Mouse (Mus musculus): ENCODE results near the gene Mink1.

The Mink1 gene

DNA sequence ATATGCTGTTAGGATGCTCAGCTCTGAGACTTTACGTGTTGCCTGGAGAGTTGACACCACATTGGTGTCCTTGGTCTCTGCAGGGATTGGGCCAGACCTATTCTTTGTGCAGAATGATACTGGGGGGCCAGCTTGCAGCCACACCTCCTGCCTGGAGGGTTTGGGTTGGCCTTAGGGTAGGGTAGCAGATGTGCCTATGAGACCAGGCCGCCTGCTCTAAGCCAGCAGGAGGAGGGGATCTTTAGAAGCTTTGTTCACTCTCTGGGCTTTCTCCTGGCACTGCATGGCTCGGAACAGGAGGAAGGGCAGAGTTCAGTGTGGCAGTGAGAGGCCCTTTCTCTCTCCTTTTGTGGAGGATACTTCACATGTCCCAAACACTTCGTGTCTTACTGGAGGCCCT lies 33.4 kb downstream of the Mink1 start:
- no peak for DNase-seq

DNA sequence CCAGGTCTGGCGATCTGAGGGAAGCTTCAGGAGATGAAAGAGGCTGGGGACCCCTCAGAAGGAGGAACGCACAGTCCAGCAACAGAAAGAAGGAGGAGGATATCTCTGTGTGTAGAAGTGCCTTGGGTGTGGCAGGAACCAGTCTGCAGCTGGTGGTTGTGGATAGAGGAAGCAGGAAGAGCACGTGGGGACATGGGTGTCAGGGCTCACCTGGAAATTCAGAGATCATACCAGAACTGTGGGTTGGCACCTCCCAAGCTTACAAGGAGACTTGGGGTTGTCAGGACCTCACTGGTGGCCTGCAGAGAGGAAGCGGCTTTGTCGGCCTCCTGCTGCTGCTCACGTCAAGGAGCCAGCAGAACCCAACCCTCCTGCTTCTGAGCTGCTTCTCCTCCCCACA lies 34.6 kb downstream of the Mink1 start:
- DNase-seq: no peak

DNA sequence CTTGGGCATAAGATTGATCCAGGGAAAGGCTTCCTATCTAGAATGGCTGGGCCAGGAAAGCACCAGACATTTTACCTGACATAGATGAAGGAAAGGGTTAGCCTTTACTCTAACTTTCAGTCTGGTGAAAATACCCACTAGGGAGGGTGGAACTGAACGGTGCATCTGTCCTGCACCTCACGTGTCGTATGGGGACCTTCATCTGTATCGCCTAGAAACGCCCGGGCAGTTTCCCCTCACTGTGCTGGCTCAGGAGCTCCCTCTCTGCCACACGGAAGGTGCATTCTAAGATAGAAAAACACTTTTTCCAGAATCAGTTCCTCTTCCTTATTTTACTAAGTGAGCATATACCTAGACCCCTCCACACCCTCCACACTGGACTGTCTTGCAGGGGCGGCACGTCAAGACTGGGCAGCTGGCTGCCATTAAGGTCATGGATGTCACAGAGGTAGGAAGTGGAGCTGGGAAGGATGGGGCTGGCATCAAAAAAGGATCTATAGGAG lies 35.8 kb downstream of the Mink1 start:
- DNase-seq: no peak

DNA sequence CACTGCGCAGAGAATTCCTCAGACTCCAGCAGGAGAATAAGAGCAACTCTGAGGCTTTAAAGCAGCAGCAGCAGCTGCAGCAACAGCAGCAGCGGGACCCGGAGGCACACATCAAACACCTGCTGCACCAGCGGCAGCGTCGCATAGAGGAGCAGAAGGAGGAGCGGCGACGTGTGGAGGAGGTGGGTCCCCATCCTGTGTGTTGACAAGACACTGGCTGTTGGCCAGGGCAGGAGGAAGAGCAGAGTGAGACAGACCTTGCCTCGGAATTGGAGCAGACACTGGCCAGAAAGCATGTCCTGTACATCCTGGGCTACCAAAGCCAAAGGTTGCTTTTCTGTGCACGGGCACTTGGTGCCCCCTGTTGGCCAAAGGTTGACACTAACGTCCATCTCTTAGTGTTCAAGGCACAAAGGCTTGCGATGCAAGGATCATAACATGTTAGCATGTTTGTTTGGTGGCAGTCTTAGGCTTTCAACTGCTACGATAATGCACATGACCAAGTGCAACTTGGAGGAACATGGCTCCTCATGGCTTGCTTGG lies 42.4 kb downstream of the Mink1 start:
- peak; percentile 84 for DNase-seq

DNA sequence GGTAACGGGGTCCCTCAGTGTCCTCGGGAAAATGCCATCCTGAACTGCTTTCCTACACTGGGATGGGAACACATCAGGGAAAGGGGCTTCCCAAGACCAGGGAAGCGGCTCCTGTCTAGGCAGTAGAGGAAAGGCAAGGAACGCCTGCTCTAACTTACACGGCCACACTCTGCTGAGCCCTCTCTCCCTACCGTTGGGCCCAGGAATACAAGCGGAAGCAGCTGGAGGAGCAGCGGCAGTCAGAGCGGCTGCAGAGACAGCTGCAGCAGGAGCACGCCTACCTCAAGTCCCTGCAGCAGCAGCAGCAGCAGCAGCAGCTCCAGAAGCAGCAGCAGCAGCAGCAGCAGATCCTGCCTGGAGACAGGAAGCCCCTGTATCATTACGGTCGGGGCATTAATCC lies 44.0 kb downstream of the Mink1 start:
- DNase-seq: no peak

- DNase-seq: no peak
These were observed 44.9 kb downstream of the Mink1 start for GRCm38 (mm10) chr11:70607611-70608010.

DNA sequence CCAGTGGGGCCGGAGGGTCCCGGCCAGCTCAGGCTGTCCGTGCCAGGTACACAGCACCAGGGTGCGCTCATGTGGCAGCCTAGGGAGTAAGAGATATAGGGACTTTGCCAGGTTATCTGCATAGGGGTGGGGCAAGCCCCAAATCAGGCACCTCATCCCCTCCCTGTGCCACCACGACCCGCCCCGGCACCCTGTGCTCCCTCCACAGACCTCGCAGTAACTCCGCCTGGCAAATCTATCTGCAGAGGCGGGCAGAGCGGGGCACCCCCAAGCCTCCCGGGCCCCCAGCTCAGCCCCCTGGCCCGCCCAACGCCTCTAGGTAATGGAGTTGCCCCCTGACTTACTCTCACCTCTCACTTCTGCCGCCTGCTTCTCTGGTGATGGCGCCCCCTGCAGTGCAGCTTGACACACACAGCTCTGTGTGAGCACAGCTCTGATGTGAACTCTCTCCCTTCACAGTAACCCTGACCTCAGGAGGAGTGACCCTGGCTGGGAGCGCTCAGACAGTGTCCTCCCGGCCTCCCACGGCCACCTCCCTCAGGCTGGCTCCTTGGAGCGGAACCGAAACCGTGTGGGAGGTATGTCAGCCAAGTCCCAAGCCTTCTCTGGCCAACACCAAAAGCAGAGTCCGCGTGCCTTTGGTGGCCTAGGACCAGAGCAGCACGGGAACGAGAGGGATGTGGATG lies 45.8 kb downstream of the Mink1 start:
- DNase-seq: peak; percentile 55 to 58

DNA sequence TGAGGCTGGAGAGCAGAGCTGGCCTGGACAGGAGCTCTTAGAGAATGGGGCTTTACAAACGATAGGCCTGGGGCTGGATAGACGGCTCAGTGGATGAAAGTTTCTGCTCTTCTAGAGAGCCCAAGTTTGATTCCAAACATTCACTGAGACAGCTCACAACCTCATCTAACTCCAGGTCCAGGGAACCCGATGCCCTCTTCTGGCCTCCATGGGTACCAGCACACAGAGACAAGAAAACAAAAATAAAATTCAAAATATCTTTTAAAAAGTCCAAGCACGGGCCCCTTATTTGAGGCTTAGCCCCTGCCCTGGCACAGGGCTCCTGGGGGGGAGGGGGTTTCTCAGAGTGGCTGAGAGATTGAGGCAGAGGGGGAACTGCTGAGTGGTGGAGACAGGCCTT lies 48.1 kb downstream of the Mink1 start:
- no peak for DNase-seq

DNA sequence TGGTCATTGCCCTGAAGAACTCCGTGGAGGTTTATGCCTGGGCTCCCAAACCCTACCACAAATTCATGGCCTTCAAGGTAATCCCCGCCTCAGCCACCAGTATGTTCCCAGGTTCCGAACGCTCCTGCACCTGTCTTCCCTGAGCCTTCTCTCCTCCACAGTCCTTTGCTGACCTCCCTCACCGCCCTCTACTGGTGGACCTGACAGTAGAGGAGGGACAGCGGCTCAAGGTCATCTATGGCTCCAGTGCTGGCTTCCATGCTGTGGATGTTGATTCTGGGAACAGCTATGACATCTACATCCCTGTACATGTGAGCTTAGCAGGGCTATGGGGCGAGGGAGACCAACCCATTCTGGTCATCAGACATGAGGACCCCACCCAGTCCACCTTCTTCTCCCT lies 49.8 kb downstream of the Mink1 start:
- DNase-seq: no peak

DNA sequence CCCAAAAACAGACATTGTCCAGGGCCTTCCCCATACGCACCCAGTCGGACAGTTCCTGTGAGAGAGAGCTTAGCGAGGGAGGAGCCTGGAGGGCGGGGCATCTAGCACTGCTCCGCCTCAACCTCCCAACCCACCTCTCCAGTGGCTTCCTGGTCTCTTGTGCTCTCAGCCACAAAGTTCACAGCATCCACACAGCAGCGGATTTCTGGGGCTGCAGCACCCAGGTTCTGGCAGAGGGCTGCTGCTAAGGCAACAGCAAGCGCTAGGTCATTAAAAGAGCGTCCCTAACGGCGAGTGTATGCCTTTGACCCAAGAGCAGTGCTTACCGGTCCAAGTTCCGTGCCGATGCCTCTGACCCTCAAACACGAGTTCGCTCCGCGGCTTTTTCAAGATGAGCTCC lies 52.4 kb downstream of the Mink1 start:
- DNase-seq: peak; percentile 73 to 74

GRCm38 (mm10) chr11:70615516-70616093 lies 52.9 kb downstream of the Mink1 start, which contains the start of gene 4930544D05Rik:
TSS of gene 4930544D05Rik (plus strand) at chr11:70615848.
- DNase-seq: peak in 1 of 2 experiments; percentile 33

DNA sequence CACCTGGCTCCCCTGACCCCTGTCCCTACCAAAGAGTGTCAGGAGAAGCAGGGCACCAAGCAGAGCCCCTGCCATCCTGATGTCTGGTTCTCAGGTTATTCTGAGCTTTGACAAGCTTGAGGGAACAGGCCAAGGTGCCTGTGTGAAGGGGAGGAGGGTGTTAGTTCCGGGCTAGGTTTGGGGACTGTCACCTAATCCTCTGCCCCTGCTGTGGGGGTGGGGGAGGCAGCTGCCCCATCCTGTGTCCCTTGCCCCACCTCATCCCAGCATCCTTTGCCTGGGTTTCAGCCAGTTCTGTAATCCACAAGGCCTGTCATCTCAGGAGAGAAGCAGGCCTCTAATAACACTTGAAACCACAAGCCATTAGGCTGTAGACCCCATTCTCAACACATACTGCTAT lies 56.4 kb downstream of the Mink1 start, which contains the start of gene Chrne:
Gene Chrne, minus strand, starts transcription at position 116 of the 400 bp plus-strand sequence.
- no peak for DNase-seq

DNA sequence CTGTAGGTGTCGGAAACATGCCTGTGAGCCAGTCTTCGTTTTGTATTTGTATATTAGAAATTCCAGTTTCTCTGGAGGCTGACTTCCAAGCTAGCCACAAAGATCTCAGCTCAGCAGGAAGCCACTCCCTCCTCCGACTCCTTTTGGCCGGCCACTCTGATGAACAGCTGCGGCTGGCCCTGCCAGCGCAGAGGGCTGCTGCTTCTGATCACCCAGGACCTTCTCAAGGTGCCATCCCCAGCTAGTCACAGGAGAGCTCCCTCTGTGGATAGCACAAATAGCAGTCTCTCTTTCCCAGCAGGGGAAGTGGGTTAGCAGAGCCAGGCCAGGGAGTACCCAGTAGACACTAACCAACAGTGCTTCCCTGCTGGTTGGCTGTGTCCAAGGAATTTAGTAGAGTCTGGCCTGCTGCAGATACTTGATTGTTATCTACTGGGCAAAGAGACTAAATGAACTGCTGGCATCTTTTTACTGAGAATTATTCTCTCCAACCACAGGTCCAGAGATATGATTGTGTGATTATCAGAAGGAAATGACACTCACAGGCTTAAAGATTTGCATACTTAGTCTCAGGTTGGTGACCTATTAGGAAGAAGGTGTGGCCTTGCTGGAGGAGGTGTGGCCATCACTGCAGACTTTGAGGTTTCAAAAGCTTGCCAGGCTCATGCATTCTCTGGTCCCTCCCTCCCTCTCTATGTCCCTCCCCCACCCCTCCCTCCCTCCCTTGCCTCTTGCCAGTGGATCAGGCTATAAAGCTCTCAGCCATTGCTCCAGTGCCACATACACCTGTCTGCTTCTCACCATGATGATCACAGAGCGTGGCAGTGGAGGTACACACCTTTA lies 59.5 kb downstream of the Mink1 start:
- DNase-seq: peak; percentile 50 to 59

DNA sequence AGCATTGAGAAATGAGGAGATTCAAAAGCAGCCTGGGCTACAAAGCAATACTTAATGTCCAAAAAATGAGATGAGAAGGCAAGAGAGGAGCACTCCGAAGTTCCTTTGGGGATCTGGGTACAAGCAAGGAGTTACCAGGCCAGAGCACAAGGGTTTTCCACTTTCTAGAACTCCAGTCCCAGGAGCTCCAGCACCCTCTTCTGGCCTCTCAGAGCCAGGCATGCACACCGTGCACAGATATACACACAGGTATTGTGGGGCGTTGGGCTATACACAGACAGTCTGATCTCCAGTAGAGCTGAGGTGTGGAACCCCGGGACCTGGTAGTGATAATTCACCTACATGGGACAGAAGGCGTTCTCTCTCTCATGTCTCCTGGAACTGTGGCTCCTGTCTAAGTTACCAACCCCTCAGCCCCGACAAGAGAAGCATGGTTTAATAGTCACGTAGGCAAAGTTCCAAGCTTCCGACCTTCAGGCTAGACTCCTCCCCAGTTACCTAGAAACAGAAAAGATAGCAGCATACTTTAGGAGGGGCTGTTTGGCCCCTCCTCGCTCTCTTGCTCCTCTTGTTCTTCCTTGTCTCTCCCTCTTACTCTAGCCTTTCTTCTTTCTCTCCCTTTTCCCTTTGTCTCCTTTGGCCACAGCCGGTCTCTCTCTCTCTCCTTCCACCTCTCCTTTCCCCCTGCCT lies 60.5 kb downstream of the Mink1 start:
- no peak for DNase-seq

GRCm38 (mm10) chr11:70625473-70625872 lies 62.8 kb downstream of the Mink1 start:
- DNase-seq: peak; percentile 76 to 80

DNA sequence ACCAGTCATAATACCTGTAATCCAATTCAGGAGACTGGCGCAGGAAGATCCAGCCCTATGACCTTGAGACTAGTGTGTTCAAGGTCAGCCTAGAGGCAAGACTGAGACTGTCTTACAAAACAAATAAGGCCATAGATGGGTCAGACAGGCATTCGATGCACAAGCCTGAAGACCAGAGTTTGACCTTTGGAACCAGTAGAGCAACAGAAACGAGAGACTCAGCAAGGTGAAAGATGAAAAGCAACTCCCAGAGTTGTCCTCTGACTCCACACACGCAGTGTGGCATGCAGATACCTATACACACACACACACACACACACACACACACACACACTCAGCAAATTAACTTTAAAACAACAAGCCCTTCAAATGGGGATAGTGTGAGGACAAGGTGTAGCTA lies 64.2 kb downstream of the Mink1 start:
- DNase-seq: no peak

- DNase-seq: no peak
These were observed 65.8 kb downstream of the Mink1 start for GRCm38 (mm10) chr11:70628431-70628830.

DNA sequence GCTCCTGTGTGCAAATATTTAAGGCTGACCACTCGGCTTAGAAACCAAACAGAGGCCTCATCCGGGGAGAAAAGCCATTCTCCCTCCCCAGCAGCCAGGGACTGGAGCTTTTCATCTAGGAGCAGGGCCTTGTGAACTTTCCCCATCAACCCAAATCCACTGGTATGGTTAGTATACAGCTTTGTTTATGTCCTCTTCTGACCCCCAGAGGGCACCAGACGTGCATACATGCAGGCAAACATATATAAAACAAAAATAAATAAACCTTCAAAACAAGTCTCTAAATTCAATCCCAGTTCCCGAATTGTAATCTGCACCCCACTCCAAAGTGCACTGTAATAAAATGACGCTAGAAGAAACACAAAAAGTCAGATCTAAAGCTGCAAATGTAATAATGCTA lies 66.9 kb downstream of the Mink1 start:
- DNase-seq: peak; percentile 54 to 64

DNA sequence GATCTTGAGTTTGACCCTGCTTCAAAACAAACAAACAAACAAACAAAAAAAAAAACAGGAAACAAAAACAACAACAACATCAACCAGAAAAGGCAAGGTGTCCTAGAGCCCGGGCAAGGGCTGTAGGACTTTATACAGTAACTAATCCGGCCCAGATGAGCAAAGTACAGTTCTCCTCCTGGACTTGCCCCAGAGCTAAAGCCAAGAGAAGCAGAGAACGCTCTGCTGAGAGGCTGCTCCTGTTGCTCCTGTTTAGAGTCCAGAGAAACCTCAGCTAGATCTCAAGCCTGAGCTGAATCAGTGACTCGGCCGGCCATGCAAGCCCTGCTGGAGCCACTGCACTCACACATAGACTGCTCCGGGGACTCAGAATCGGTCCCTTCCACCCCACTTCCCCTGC lies 67.4 kb downstream of the Mink1 start:
- DNase-seq: no peak

DNA sequence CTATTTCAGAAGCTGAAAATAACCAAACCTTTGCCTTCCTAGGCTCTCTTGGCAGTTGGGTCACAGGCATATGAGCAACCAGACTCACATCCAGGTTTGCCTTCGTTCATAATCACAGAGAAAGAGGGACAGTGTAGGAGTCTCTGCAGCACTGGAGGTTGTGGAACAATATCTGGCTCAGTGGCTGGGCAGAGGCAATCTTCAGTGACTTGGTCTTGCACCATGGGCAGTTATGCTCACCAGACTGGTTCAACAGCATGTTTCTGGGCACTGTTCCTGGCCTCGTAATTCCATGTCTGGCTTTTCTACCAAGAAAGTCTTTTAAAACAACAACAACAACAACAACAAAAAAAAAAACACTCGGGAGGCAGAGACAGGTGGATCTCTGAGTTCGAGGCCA lies 72.9 kb downstream of the Mink1 start:
- no peak for DNase-seq

GRCm38 (mm10) chr11:70637764-70638163 lies 75.1 kb downstream of the Mink1 start:
- DNase-seq: no peak

DNA sequence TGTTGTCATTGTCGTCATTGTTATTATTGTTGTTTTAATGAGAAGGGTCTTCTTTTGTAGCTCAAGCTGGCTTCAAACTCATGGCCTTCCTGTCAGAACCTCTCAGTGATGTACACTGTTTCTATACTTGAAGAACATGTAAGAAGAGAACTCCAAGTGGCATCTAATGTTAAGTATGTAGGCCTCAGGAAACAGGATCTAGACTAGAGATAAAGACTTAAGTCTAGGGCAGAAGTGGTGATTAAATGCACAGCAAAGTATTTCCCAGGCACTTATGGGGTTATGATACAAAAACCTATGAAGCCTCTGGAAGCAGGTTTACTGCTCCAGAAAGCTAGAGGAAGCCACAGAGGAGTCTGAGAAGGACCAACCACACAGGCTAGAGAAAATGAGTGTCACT lies 75.6 kb downstream of the Mink1 start:
- DNase-seq: no peak

All from B cell, adult 2 months (primary cell).